Mouse (Mus musculus): ENCODE measurements around the gene Pde3a.

GRCm38 (mm10) chr6:141432271-141432974, 183.4 kb downstream of the Pde3a start:
- TF ChIP-seq CTCF (IDR thresholded peaks at IDR 0.05) (no peak), POLR2A (IDR thresholded peaks at IDR 0.05; ENCODE audit: insufficient read depth, low read depth, low read length) (no peak), EP300 (IDR thresholded peaks at IDR 0.05; ENCODE audit: insufficient read depth, low read depth, low read length) (no peak)
